Mouse (Mus musculus) heart, embryonic 11.5 days (tissue): ENCODE measurements at regions not wholly inside any gene's neighbourhood (a gene's known extent, or its start where the extent isn't known, plus 50 kb on each side); places are given as distances from the start of the nearest gene placed in this dataset.

Source experiments
- ATAC-seq: fragments of 200-750 bp; cut with Nextera tagmentation; replicated peaks from 2 replicates; pipeline ENCODE4 v1.8.0; 2017; ENCODE audit warnings: moderate library complexity; ENCODE audit not compliant: insufficient number of reproducible peaks, low FRiP score, low TSS enrichment
- H3K27ac ChIP-seq: fragments of 300-500 bp; sonication (generic); 2 replicates; pipeline ENCODE4 v1.5.1; 2014; ENCODE audit warnings: mild to moderate bottlenecking, low read depth, low read length
- H3K27me3 ChIP-seq: fragments of 300-500 bp; sonication (generic); 2 replicates; pipeline ENCODE4 v1.6.1; 2014; ENCODE audit warnings: mild to moderate bottlenecking, low read length, mixed read lengths; ENCODE audit not compliant: control insufficient read depth, insufficient read depth
- H3K36me3 ChIP-seq: fragments of 300-500 bp; sonication (generic); 2 replicates; pipeline ENCODE4 v1.6.1; 2014; ENCODE audit warnings: mild to moderate bottlenecking, low read length, moderate library complexity, mixed read lengths; ENCODE audit not compliant: control insufficient read depth, insufficient read depth
- H3K4me1 ChIP-seq: fragments of 300-500 bp; sonication (generic); 2 replicates; pipeline ENCODE4 v1.6.1; 2014; ENCODE audit warnings: low read length; ENCODE audit not compliant: control insufficient read depth, insufficient read depth
- H3K4me2 ChIP-seq: fragments of 300-500 bp; sonication (generic); 2 replicates; pipeline ENCODE4 v1.6.1; 2014; ENCODE audit warnings: mild to moderate bottlenecking, moderate library complexity
- H3K4me3 ChIP-seq: fragments of 300-500 bp; sonication (generic); 2 replicates; pipeline ENCODE4 v1.5.1; 2014; ENCODE audit warnings: low read depth, low read length
- H3K9ac ChIP-seq: fragments of 300-500 bp; sonication (generic); 2 replicates; pipeline ENCODE4 v1.6.1; 2014; ENCODE audit warnings: mild to moderate bottlenecking, low read depth, low read length, moderate library complexity
- H3K9me3 ChIP-seq: fragments of 300-500 bp; sonication (generic); replicated peaks from 2 replicates; pipeline ENCODE4 v1.6.1; 2016; ENCODE audit warnings: low read length; ENCODE audit not compliant: control insufficient read depth
- WGBS: fragments of 180-500 bp; shearing (Covaris S2); extraction: QIAGEN DNeasy Blood & Tissue Kit; methylation state at CpG from one replicate; pipeline ENCODE4 v1.1.7; 2014; ENCODE audit not compliant: insufficient replicate concordance; 5-methylcytosine and 5-hydroxymethylcytosine counted together

- WGBS = 84% methylated on average over 4 of the region's 4 CpGs
- H3K27me3 ChIP-seq = no peaks in the 10 kb centered on the region
- no peak overlapping the region for H3K4me3 ChIP-seq
- no peak overlapping the region for H3K27ac ChIP-seq
- no peaks in the 10 kb centered on the region for H3K9me3 ChIP-seq
- H3K9ac ChIP-seq = no peak overlapping the region
- no peak overlapping the region for H3K4me2 ChIP-seq
- no peak for ATAC-seq
- H3K36me3 ChIP-seq = no peaks in the 10 kb centered on the region
- H3K4me1 ChIP-seq = peaks cover 7% of the 10 kb centered on the region; the same call in 1 of the 2 replicates
Measured at GRCm38 (mm10) chr3:84371842-84372241, 65.2 kb upstream of the Trim2 start.

- Histone ChIP-seq H3K4me3 (no peak overlapping the region), H3K9ac (no peak overlapping the region), H3K36me3 (no peaks in the 10 kb centered on the region), H3K27ac (no peak overlapping the region), H3K4me2 (no peak overlapping the region), H3K9me3 (no peaks in the 10 kb centered on the region), H3K4me1 (no peaks in the 10 kb centered on the region), H3K27me3 (no peaks in the 10 kb centered on the region)
- ATAC-seq = no peak
- 83% methylated on average over 6 of the region's 6 CpGs for WGBS
Measured at GRCm38 (mm10) chr3:84367145-84367740, 60.6 kb upstream of the Trim2 start.

GRCm38 (mm10) chr3:84358672-84359071 lies 52.0 kb upstream of the Trim2 start:
- Histone ChIP-seq H3K4me2 (no peak overlapping the region), H3K9me3 (no peaks in the 10 kb centered on the region), H3K36me3 (no peaks in the 10 kb centered on the region), H3K9ac (no peak overlapping the region), H3K27me3 (peaks cover 6% of the 10 kb centered on the region), H3K4me3 (no peak overlapping the region), H3K27ac (no peak overlapping the region), H3K4me1 (no peaks in the 10 kb centered on the region)
- 73% methylated on average over 2 of the region's 2 CpGs for WGBS
- no peak for ATAC-seq

GRCm38 (mm10) chr3:84356690-84357014 lies 50.0 kb upstream of the Trim2 start:
- Histone ChIP-seq H3K4me3 (no peak overlapping the region), H3K9ac (no peak overlapping the region), H3K27ac (no peak overlapping the region), H3K4me1 (no peaks in the 10 kb centered on the region), H3K27me3 (peaks cover 9% of the 10 kb centered on the region), H3K9me3 (no peaks in the 10 kb centered on the region), H3K4me2 (no peak overlapping the region), H3K36me3 (no peaks in the 10 kb centered on the region)
- no peak for ATAC-seq
- WGBS = 92% methylated on average over 8 of the region's 8 CpGs
